Mouse (Mus musculus): ENCODE data around the gene Ftl1-ps1. TPM values are rescaled to one million over a fixed set of nuclear protein-coding genes. Genes with fewer than 3 reads are reported as not detected.
A peak's percentile ranks its signal among the peaks of the same experiment; 100 is the strongest.

The Ftl1-ps1 gene
- 599 and 638 TPM in 2 replicates for polyA plus RNA-seq (2011; ENCODE audit: insufficient read depth, insufficient read length, low read depth, missing spikeins)

GRCm38 (mm10) chr13:74399298-74399839 lies at the start of gene Ftl1-ps1:
Ftl1-ps1 (plus strand) TSS chr13:74399694.
- TF ChIP-seq POLR2A (IDR thresholded peaks at IDR 0.05; ENCODE audit: insufficient read depth, low read length) (no peak), EP300 (IDR thresholded peaks at IDR 0.05; ENCODE audit: insufficient read depth, low read depth, low read length) (peak; percentile 91)
- H3K9ac ChIP-seq (ENCODE audit: low read depth, poor library complexity, severe bottlenecking) = peak within 1 kb of the TSS; percentile 71
- peak within 1 kb of the TSS; percentile 83 for H3K4me3 ChIP-seq (ENCODE audit: low read depth, low read length)
- H3K36me3 ChIP-seq (ENCODE audit: control insufficient read depth, insufficient read depth, low read length, poor library complexity, severe bottlenecking) = no peaks in the 10 kb centered on the region
- H3K9me3 ChIP-seq (replicated peaks; ENCODE audit: control insufficient read depth, insufficient read depth, low read length, poor library complexity, severe bottlenecking) = no peaks in the 10 kb centered on the region
- H3K27ac ChIP-seq (ENCODE audit: insufficient read depth, low read length) = peak within 1 kb of the TSS; percentile 95
- peaks cover 2% of the 10 kb centered on the region; the same call in 1 of the 2 replicates for H3K27me3 ChIP-seq (ENCODE audit: control insufficient read depth, insufficient read depth, low read length, poor library complexity, severe bottlenecking)
- H3K4me1 ChIP-seq (ENCODE audit: control insufficient read depth, insufficient read depth, low read length) = peaks cover 2% of the 10 kb centered on the region

- Histone ChIP-seq H3K4me1 (ENCODE audit: control insufficient read depth, insufficient read depth, low read length) (no peaks in the 10 kb centered on the region), H3K4me3 (ENCODE audit: low read depth, low read length) (peak overlapping the region; percentile 87), H3K9me3 (replicated peaks; ENCODE audit: control insufficient read depth, insufficient read depth, low read length, poor library complexity, severe bottlenecking) (no peaks in the 10 kb centered on the region), H3K9ac (ENCODE audit: low read depth, poor library complexity, severe bottlenecking) (peak overlapping the region; percentile 61), H3K36me3 (ENCODE audit: control insufficient read depth, insufficient read depth, low read length, poor library complexity, severe bottlenecking) (peaks cover 13% of the 10 kb centered on the region), H3K27ac (ENCODE audit: insufficient read depth, low read length) (no peak overlapping the region), H3K27me3 (ENCODE audit: control insufficient read depth, insufficient read depth, low read length, poor library complexity, severe bottlenecking) (no peaks in the 10 kb centered on the region)
- no peak for TF ChIP-seq CTCF (IDR thresholded peaks at IDR 0.05; ENCODE audit: low read depth, low read length)
- no peak for TF ChIP-seq EP300 (IDR thresholded peaks at IDR 0.05; ENCODE audit: insufficient read depth, low read depth, low read length)
- TF ChIP-seq POLR2A (IDR thresholded peaks at IDR 0.05; ENCODE audit: insufficient read depth, low read length) = no peak
Measured at GRCm38 (mm10) chr13:74350435-74350906, 49.0 kb upstream of the Ftl1-ps1 start.

GRCm38 (mm10) chr13:74356491-74356890 lies 43.0 kb upstream of the Ftl1-ps1 start:
- no peaks in the 10 kb centered on the region for H3K4me1 ChIP-seq (ENCODE audit: control insufficient read depth, insufficient read depth, low read length)
- no peaks in the 10 kb centered on the region for H3K27me3 ChIP-seq (ENCODE audit: control insufficient read depth, insufficient read depth, low read length, poor library complexity, severe bottlenecking)
- H3K9me3 ChIP-seq (replicated peaks; ENCODE audit: control insufficient read depth, insufficient read depth, low read length, poor library complexity, severe bottlenecking) = no peaks in the 10 kb centered on the region
- H3K27ac ChIP-seq (ENCODE audit: insufficient read depth, low read length) = no peak overlapping the region
- H3K36me3 ChIP-seq (ENCODE audit: control insufficient read depth, insufficient read depth, low read length, poor library complexity, severe bottlenecking) = peaks cover 35% of the 10 kb centered on the region
- no peak overlapping the region for H3K9ac ChIP-seq (ENCODE audit: low read depth, poor library complexity, severe bottlenecking)
- TF ChIP-seq CTCF (IDR thresholded peaks at IDR 0.05; ENCODE audit: low read depth, low read length) (no peak), EP300 (IDR thresholded peaks at IDR 0.05; ENCODE audit: insufficient read depth, low read depth, low read length) (no peak)
- H3K4me3 ChIP-seq (ENCODE audit: low read depth, low read length) = no peak overlapping the region

- no peaks in the 10 kb centered on the region for H3K4me1 ChIP-seq (ENCODE audit: control insufficient read depth, insufficient read depth, low read length)
- H3K27ac ChIP-seq (ENCODE audit: insufficient read depth, low read length) = no peak overlapping the region
- H3K9ac ChIP-seq (ENCODE audit: low read depth, poor library complexity, severe bottlenecking) = no peak overlapping the region
- no peaks in the 10 kb centered on the region for H3K27me3 ChIP-seq (ENCODE audit: control insufficient read depth, insufficient read depth, low read length, poor library complexity, severe bottlenecking)
- H3K36me3 ChIP-seq (ENCODE audit: control insufficient read depth, insufficient read depth, low read length, poor library complexity, severe bottlenecking) = peaks cover 13% of the 10 kb centered on the region
- H3K4me3 ChIP-seq (ENCODE audit: low read depth, low read length) = no peak overlapping the region
- H3K9me3 ChIP-seq (replicated peaks; ENCODE audit: control insufficient read depth, insufficient read depth, low read length, poor library complexity, severe bottlenecking) = no peaks in the 10 kb centered on the region
- TF ChIP-seq CTCF (IDR thresholded peaks at IDR 0.05; ENCODE audit: low read depth, low read length) = no peak
- TF ChIP-seq POLR2A (IDR thresholded peaks at IDR 0.05; ENCODE audit: insufficient read depth, low read length) = no peak
- no peak for TF ChIP-seq EP300 (IDR thresholded peaks at IDR 0.05; ENCODE audit: insufficient read depth, low read depth, low read length)
Measured at GRCm38 (mm10) chr13:74362218-74362617, 37.3 kb upstream of the Ftl1-ps1 start.

GRCm38 (mm10) chr13:74363176-74363858 lies 36.2 kb upstream of the Ftl1-ps1 start:
- H3K27me3 ChIP-seq (ENCODE audit: control insufficient read depth, insufficient read depth, low read length, poor library complexity, severe bottlenecking) = no peaks in the 10 kb centered on the region
- H3K9me3 ChIP-seq (replicated peaks; ENCODE audit: control insufficient read depth, insufficient read depth, low read length, poor library complexity, severe bottlenecking) = no peaks in the 10 kb centered on the region
- H3K36me3 ChIP-seq (ENCODE audit: control insufficient read depth, insufficient read depth, low read length, poor library complexity, severe bottlenecking) = peaks cover 7% of the 10 kb centered on the region
- no peaks in the 10 kb centered on the region for H3K4me1 ChIP-seq (ENCODE audit: control insufficient read depth, insufficient read depth, low read length)
- no peak overlapping the region for H3K4me3 ChIP-seq (ENCODE audit: low read depth, low read length)
- no peak overlapping the region for H3K9ac ChIP-seq (ENCODE audit: low read depth, poor library complexity, severe bottlenecking)
- no peak overlapping the region for H3K27ac ChIP-seq (ENCODE audit: insufficient read depth, low read length)
- no peak for TF ChIP-seq CTCF (IDR thresholded peaks at IDR 0.05; ENCODE audit: low read depth, low read length)

- no peak within 1 kb of the TSS for H3K27ac ChIP-seq (ENCODE audit: insufficient read depth, low read length)
- no peaks in the 10 kb centered on the region for H3K9me3 ChIP-seq (replicated peaks; ENCODE audit: control insufficient read depth, insufficient read depth, low read length, poor library complexity, severe bottlenecking)
- peaks cover 2% of the 10 kb centered on the region; the same call in 1 of the 2 replicates for H3K36me3 ChIP-seq (ENCODE audit: control insufficient read depth, insufficient read depth, low read length, poor library complexity, severe bottlenecking)
- TF ChIP-seq CTCF (IDR thresholded peaks at IDR 0.05; ENCODE audit: low read depth, low read length) (no peak), EP300 (IDR thresholded peaks at IDR 0.05; ENCODE audit: insufficient read depth, low read depth, low read length) (no peak), POLR2A (IDR thresholded peaks at IDR 0.05; ENCODE audit: insufficient read depth, low read length) (no peak)
- H3K4me1 ChIP-seq (ENCODE audit: control insufficient read depth, insufficient read depth, low read length) = no peaks in the 10 kb centered on the region
- no peak within 1 kb of the TSS for H3K9ac ChIP-seq (ENCODE audit: low read depth, poor library complexity, severe bottlenecking)
- H3K27me3 ChIP-seq (ENCODE audit: control insufficient read depth, insufficient read depth, low read length, poor library complexity, severe bottlenecking) = no peaks in the 10 kb centered on the region
- no peak within 1 kb of the TSS for H3K4me3 ChIP-seq (ENCODE audit: low read depth, low read length)
Measured at GRCm38 (mm10) chr13:74363859-74364235, 35.6 kb upstream of the Ftl1-ps1 start, which contains the start of gene Lrrc14b. Lrrc14b (minus strand) TSS chr13:74364005.

All from ES-Bruce4 (cell line).